Mouse (Mus musculus): ENCODE data around the gene Hivep2.

Hivep2 gene

GRCm38 (mm10) chr10:14081824-14082223 lies 115.9 kb downstream of the Hivep2 start:
- DNase-seq (ENCODE audit: low read depth, low spot score) = no peak

- no peak for DNase-seq (ENCODE audit: low read depth, low spot score)
Measured at GRCm38 (mm10) chr10:14082275-14082674, 116.4 kb downstream of the Hivep2 start.

- DNase-seq (ENCODE audit: low read depth, low spot score) = no peak
Measured at GRCm38 (mm10) chr10:14085241-14085659, 119.4 kb downstream of the Hivep2 start.

- DNase-seq (ENCODE audit: low read depth, low spot score) = no peak
Measured at GRCm38 (mm10) chr10:14085882-14086515, 120.1 kb downstream of the Hivep2 start.

- no peak for DNase-seq (ENCODE audit: low read depth, low spot score)
Measured at GRCm38 (mm10) chr10:14087316-14087715, 121.4 kb downstream of the Hivep2 start.

GRCm38 (mm10) chr10:14089488-14089887 lies 123.6 kb downstream of the Hivep2 start:
- DNase-seq (ENCODE audit: low read depth, low spot score) = no peak

- DNase-seq (ENCODE audit: low read depth, low spot score) = no peak
Measured at GRCm38 (mm10) chr10:14094033-14094432, 128.2 kb downstream of the Hivep2 start.

- no peak for DNase-seq (ENCODE audit: low read depth, low spot score)
Measured at GRCm38 (mm10) chr10:14096045-14096444, 130.2 kb downstream of the Hivep2 start.

GRCm38 (mm10) chr10:14099182-14099581 lies 133.3 kb downstream of the Hivep2 start:
- no peak for DNase-seq (ENCODE audit: low read depth, low spot score)

GRCm38 (mm10) chr10:14100041-14100440 lies 134.2 kb downstream of the Hivep2 start:
- DNase-seq (ENCODE audit: low read depth, low spot score) = no peak

GRCm38 (mm10) chr10:14100847-14101246 lies 135.0 kb downstream of the Hivep2 start:
- DNase-seq (ENCODE audit: low read depth, low spot score) = no peak

- no peak for DNase-seq (ENCODE audit: low read depth, low spot score)
Measured at GRCm38 (mm10) chr10:14101966-14102365, 136.1 kb downstream of the Hivep2 start.

- no peak for DNase-seq (ENCODE audit: low read depth, low spot score)
Measured at GRCm38 (mm10) chr10:14107980-14108671, 142.3 kb downstream of the Hivep2 start.

GRCm38 (mm10) chr10:14115846-14116245 lies 150.0 kb downstream of the Hivep2 start:
- no peak for DNase-seq (ENCODE audit: low read depth, low spot score)

GRCm38 (mm10) chr10:14116978-14117377 lies 151.1 kb downstream of the Hivep2 start:
- no peak for DNase-seq (ENCODE audit: low read depth, low spot score)

- DNase-seq (ENCODE audit: low read depth, low spot score) = no peak
Measured at GRCm38 (mm10) chr10:14119201-14119600, 153.3 kb downstream of the Hivep2 start.

GRCm38 (mm10) chr10:14120512-14120911 lies 154.6 kb downstream of the Hivep2 start:
- DNase-seq (ENCODE audit: low read depth, low spot score) = no peak

GRCm38 (mm10) chr10:14127826-14128225 lies 162.0 kb downstream of the Hivep2 start:
- DNase-seq (ENCODE audit: low read depth, low spot score) = no peak

GRCm38 (mm10) chr10:14130270-14130669 lies 164.4 kb downstream of the Hivep2 start:
- no peak for DNase-seq (ENCODE audit: low read depth, low spot score)

GRCm38 (mm10) chr10:14131307-14131706 lies 165.4 kb downstream of the Hivep2 start:
- DNase-seq (ENCODE audit: low read depth, low spot score) = no peak

GRCm38 (mm10) chr10:14132061-14132460 lies 166.2 kb downstream of the Hivep2 start:
- no peak for DNase-seq (ENCODE audit: low read depth, low spot score)

GRCm38 (mm10) chr10:14132937-14133336 lies 167.1 kb downstream of the Hivep2 start:
- DNase-seq (ENCODE audit: low read depth, low spot score) = no peak

- no peak for DNase-seq (ENCODE audit: low read depth, low spot score)
Measured at GRCm38 (mm10) chr10:14138663-14139062, 172.8 kb downstream of the Hivep2 start.

Measured in c-Kit-negative CD71-positive TER-119-positive erythroid progenitor cells, embryonic 14.5 days (primary cell).